Mouse (Mus musculus): ENCODE data around the gene Tbx4.

Gene Tbx4

GRCm38 (mm10) chr11:85850758-85851157 is 35.5 kb upstream of the Tbx4 start:
- in situ Hi-C loops (cut with MboI, MseI): loop anchor here (5.0 kb wide), 1 partner anchor 127 kb away; no protein-coding TSS in a partner anchor

GRCm38 (mm10) chr11:85857997-85858698 is 28.1 kb upstream of the Tbx4 start:
- in situ Hi-C loops (cut with MboI, MseI): loop anchor here (5.0 kb wide), 1 partner anchor 314 kb away; no protein-coding TSS in a partner anchor

- in situ Hi-C loops (cut with MboI, MseI): no loop called here
Measured at GRCm38 (mm10) chr11:85864363-85864762, 21.9 kb upstream of the Tbx4 start.

- in situ Hi-C loops (cut with MboI, MseI): no loop called here
Measured at GRCm38 (mm10) chr11:85876059-85876788, 10.0 kb upstream of the Tbx4 start.

DNA sequence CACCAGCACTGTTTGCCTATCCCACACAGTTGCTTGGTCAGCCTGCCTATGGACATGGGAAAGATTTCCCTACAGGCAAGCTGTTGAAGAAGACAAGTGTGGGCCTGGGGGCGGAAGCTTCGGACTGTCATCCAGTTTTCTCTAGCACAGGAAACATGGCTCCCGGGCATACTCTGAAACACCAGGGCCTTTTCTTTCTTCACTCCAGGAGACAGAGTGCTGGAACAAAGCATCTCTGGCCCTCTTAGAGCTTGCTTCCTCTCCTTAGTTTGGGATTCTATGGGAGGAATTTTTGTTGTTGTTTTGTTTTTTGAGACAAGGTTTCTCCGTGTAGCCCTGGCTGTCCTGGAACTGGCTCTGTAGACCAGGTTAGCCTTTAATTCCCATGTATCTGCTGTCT is 1.7 kb upstream of the Tbx4 start:
- in situ Hi-C loops (cut with MboI, MseI): no loop called here

GRCm38 (mm10) chr11:85886429-85886785 is 185 bp downstream of the Tbx4 start:
- in situ Hi-C loops (cut with MboI, MseI): no loop called here

DNA sequence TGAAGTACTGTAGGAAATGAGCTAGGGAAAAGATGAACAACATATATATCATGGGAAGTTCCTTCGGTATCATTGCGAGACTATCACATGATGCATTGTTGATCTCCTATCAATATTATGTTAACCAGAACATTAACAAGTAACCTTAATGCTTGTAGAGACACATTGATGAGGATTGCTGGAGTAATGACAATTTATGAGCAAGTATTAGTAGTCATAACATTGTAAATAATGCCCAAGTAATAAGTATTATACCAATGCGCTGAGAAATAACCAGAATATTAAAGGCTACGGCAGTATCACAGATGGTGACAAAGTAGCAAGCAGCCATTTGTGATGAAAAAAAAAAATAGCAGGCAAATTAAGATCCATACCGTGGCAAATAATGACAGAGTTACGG is 1.1 kb downstream of the Tbx4 start:
- in situ Hi-C loops (cut with MboI, MseI): no loop called here

GRCm38 (mm10) chr11:85887801-85888450 is 1.7 kb downstream of the Tbx4 start:
- in situ Hi-C loops (cut with MboI, MseI): no loop called here

DNA sequence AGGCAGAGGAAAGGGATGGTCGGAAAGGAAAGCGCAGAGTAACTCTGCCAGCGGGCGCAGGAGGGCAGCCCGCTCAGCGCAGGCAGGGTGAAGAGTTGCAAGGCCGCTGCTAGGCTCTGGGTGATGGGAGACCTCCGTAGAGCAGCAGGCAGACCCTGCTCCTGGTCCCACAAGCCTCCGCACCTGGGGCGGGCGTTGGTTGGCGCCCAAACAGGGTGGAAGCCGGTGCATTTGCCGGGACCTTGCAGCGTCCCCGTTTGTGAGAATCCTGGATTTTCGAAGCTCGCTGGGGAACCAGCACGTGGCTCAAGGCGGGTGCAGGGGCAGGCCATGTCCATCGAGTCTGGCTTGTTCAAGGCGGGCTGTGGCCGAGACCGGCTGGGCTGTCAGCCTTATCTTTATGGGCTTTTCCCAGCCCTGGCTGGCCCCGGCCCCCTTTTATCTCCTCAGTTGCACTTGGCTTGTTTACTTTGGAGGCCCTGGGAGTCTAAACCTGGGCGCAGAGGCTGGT is 2.3 kb downstream of the Tbx4 start:
- in situ Hi-C loops (cut with MboI, MseI): no loop called here

- in situ Hi-C loops (cut with MboI, MseI): no loop called here
Measured at GRCm38 (mm10) chr11:85889056-85889729, 3.0 kb downstream of the Tbx4 start.

DNA sequence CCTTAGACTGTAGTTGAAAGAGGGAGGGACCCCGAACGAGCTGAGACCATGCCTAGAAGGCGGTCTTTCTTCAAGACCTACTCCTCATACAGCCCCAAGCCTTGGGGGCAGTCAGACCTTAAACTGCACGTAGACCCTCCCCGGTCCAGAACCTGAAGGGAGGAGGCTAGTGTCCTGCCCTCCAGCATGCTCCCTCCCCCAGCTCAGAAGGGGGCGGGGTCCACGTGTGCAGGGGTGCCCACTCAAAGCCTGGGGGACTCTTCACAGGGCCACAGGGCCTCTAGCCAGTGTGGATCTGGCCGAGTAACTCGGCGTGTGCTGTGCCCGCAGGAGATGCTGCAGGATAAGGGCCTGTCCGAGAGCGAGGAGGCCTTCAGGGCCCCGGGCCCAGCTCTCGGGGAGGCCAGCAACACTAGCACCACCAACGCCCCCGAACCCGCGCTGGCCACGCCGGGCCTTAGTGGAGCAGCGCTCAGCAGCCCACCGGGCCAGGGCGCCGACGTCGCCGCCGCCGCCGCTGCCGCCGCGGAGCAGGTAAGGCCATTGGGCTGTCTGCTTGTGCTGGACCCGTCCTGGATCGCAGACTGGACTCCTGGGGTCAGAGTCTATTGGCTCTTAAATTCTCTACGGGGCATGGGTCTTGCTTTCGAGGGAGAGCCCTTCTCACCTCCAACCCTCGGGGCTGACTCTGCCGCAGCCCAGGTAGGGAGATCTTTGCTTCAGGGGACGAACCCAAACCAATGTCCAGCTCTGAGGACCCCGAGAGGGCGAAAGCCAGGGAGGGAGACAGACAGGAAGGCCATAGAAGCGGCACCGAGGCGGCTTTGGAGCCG is 3.7 kb downstream of the Tbx4 start:
- in situ Hi-C loops (cut with MboI, MseI): no loop called here

DNA sequence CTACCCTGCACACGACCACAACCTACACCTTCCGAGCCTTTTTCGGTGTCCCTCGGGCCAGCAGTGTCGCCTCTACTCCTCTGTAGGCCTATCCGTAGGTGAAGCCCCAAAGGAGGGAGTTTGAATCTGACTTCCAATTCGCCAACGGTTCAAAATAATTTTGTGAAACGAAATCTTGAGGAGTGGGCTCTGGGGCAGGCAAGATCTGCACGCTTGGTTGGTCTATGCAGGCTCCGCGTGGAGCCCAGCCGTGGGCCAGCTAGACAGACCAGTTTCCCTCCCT is 4.3 kb downstream of the Tbx4 start:
- in situ Hi-C loops (cut with MboI, MseI): no loop called here

GRCm38 (mm10) chr11:85891010-85891691 is 4.9 kb downstream of the Tbx4 start:
- in situ Hi-C loops (cut with MboI, MseI): no loop called here

DNA sequence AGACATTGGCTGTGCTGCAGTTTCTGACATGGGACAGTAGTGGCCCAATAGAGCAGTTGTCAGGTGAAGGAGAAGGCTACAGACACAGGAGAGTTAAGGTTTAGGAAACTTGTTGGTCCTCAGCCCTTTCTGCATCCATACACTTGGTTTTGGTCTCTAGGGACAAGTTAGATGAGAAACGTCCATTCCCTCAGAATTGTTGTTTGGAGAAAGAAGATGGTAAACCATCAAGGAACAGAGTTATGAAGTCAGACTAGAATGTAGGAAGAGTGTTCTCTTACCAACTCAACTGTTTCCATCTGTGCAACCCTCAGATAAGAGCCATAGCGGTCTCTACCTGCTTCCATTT is 5.4 kb downstream of the Tbx4 start:
- in situ Hi-C loops (cut with MboI, MseI): no loop called here

DNA sequence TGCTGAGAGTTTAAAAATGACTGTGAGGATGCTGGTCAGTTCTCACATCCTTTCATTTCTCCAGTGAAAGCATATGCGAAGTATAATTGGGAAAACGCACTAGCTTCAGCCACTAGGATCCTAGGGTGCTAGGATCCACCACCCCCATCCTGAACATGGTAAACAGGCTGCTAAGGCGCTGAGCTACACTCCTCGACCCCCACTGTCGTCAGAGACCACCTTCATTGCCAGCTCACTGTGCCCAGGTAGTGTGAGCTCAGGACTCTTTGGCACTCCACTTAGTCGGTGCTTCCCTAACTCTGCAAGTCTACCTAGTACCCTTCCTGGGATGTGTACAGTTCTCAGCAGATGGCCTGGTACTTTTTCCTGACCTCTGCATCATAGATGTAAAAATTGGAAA is 6.5 kb downstream of the Tbx4 start:
- in situ Hi-C loops (cut with MboI, MseI): no loop called here

DNA sequence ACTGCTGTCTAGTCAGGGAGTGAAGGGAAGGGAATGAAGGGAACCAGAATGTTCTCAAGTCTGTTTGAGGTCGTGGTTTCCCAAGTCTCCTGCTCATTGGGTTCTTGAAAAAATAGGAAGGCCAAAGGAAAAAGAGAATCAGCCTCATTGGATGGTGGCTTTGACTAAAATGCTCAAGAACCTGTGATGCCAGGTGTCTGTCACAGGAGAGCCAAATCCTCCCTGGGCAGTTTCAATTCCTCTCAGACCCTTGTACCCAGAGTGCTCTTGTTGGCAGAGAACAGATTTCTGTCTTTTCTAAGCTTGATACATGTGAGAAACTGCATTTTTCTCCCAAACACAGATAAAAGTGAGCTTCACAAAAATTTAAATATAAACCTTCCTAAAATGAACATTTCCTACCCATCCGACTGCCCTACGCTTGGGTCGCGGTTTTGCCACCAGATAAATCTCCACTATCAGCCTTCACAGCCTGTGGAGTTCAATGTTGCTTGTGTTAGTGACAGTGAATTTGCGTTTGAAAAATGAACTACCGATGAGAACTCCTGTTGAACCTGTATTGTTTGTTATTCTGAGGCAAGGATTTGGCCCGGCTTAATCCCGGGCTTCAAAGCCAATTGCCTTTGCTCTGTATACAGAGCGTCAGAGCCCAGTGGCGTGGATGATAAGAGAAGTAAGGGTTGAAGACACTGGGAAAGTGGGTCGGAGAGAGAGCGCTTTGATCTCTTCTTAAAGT is 7.3 kb downstream of the Tbx4 start:
- in situ Hi-C loops (cut with MboI, MseI): no loop called here

GRCm38 (mm10) chr11:85894136-85894530 is 7.9 kb downstream of the Tbx4 start:
- in situ Hi-C loops (cut with MboI, MseI): no loop called here

GRCm38 (mm10) chr11:85894731-85895545 is 8.7 kb downstream of the Tbx4 start:
- in situ Hi-C loops (cut with MboI, MseI): no loop called here

DNA sequence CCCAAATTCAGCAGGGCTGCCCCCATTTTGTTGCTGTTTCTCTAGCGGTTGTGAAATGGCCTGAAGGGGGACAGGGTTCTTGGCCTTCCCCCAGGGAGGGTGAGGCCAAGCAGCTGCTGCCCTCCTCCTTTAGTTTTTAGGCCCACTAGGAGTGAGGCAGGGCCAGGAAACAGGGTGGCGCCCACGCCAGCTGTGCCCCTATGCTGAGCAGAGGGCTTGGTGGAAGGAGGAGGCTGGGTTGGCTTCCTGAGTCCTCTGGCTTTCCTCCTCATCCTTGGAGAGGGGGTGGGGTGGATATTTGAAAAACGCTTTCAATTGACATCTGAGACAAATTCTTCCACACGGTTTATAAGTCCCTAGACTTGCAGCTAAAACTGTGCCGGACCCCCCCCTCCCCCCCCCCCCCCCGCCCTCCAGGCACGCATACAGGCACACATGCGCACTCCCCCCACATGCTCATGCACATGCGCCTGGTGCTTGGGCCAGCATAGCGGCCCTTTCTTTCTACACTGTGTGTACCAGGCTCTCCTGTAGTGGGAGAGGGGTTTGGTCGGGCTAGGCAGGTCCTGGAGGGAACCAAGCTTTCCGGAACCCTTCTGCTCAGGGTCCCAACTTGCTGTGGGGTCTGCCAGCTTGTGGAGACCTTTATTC is 10.2 kb downstream of the Tbx4 start:
- in situ Hi-C loops (cut with MboI, MseI): no loop called here

All from regulatory T cell (primary cell).